Mouse (Mus musculus) neural tube, embryonic 15.5 days (tissue): ENCODE results near the gene Enox1. TPM values are rescaled to one million over a fixed set of nuclear protein-coding genes. Genes with fewer than 3 reads are reported as not detected.

ENCODE experiments used
- ATAC-seq: fragments of 200-750 bp; cut with Nextera tagmentation; 2 replicates; pipeline ENCODE4 v1.8.0; 2017; ENCODE audit warnings: mild to moderate bottlenecking, moderate TSS enrichment, moderate library complexity; ENCODE audit not compliant: low FRiP score
- H3K27ac ChIP-seq: fragments of 300-500 bp; sonication (generic); replicated peaks from 2 replicates; pipeline ENCODE4 v1.5.1; 2015; ENCODE audit warnings: mild to moderate bottlenecking, inconsistent platforms
- H3K27me3 ChIP-seq: fragments of 300-500 bp; sonication (generic); replicated peaks from 2 replicates; pipeline ENCODE4 v1.6.1; 2015; ENCODE audit warnings: inconsistent platforms
- H3K36me3 ChIP-seq: fragments of 300-500 bp; sonication (generic); 2 replicates; pipeline ENCODE4 v1.6.1; 2015; ENCODE audit warnings: inconsistent platforms
- H3K4me1 ChIP-seq: fragments of 300-500 bp; sonication (generic); 2 replicates; pipeline ENCODE4 v1.6.1; 2015; ENCODE audit warnings: inconsistent platforms
- H3K4me2 ChIP-seq: fragments of 300-500 bp; sonication (generic); 2 replicates; pipeline ENCODE4 v1.6.1; 2015; ENCODE audit warnings: inconsistent platforms, mild to moderate bottlenecking, moderate library complexity
- H3K4me3 ChIP-seq: fragments of 300-500 bp; sonication (generic); replicated peaks from 2 replicates; pipeline ENCODE4 v1.5.1; 2015; ENCODE audit warnings: mild to moderate bottlenecking, inconsistent platforms
- H3K9ac ChIP-seq: fragments of 300-500 bp; sonication (generic); replicated peaks from 2 replicates; pipeline ENCODE4 v1.6.1; 2015; ENCODE audit warnings: mild to moderate bottlenecking, inconsistent platforms
- H3K9me3 ChIP-seq: fragments of 300-500 bp; sonication (generic); replicated peaks from 2 replicates; pipeline ENCODE4 v1.6.1; 2016; ENCODE audit warnings: inconsistent platforms
- WGBS: fragments of 180-500 bp; shearing (Covaris S2); methylation state at CpG from one replicate; pipeline ENCODE4 v1.1.7; 2015; ENCODE audit warnings: mixed read lengths; 5-methylcytosine and 5-hydroxymethylcytosine counted together
- polyA plus RNA-seq: library from polyadenylated mRNA; unstranded; fragments of >200 nt; fragmentation: Nextera tagmentation; extraction: Ambion mirVana; gene quantifications from 2 replicates; pipeline ENCODE4 v1.2.1, GENCODE M21; 2015

Enox1 gene
- polyA plus RNA-seq, 1 experiment from 2014 or later, result 45.0 TPM

- 68% methylated on average over 8 of the region's 8 CpGs for WGBS
Observed at GRCm38 (mm10) chr14:77718814-77719213, 562.3 kb downstream of the Enox1 start.

GRCm38 (mm10) chr14:77738056-77738455 lies 581.5 kb downstream of the Enox1 start:
- Histone ChIP-seq H3K4me3 (no peak overlapping the region), H3K9ac (no peak overlapping the region), H3K9me3 (no peaks in the 10 kb centered on the region), H3K27ac (no peak overlapping the region), H3K4me2 (no peak overlapping the region), H3K27me3 (no peaks in the 10 kb centered on the region), H3K36me3 (no peaks in the 10 kb centered on the region), H3K4me1 (no peaks in the 10 kb centered on the region)
- ATAC-seq, result no peak
- WGBS, result 81% methylated on average over 3 of the region's 3 CpGs

More at GRCm38 (mm10) chr14:77718814-77719213, 562.3 kb downstream of the Enox1 start:
- Histone ChIP-seq H3K36me3 (no peaks in the 10 kb centered on the region), H3K27me3 (no peaks in the 10 kb centered on the region), H3K4me3 (no peak overlapping the region), H3K9ac (no peak overlapping the region), H3K27ac (no peak overlapping the region), H3K9me3 (no peaks in the 10 kb centered on the region), H3K4me1 (peaks cover 8% of the 10 kb centered on the region), H3K4me2 (no peak overlapping the region)
- ATAC-seq, result no peak

GRCm38 (mm10) chr14:77738751-77739365 lies 582.3 kb downstream of the Enox1 start:
- Histone ChIP-seq H3K9me3 (no peaks in the 10 kb centered on the region), H3K4me1 (no peaks in the 10 kb centered on the region), H3K27ac (no peak overlapping the region), H3K9ac (no peak overlapping the region), H3K36me3 (no peaks in the 10 kb centered on the region), H3K4me2 (no peak overlapping the region), H3K27me3 (no peaks in the 10 kb centered on the region), H3K4me3 (no peak overlapping the region)
- 83% methylated on average over 7 of the region's 7 CpGs for WGBS
- no peak for ATAC-seq

GRCm38 (mm10) chr14:77739376-77739775 lies 582.8 kb downstream of the Enox1 start:
- H3K4me1 ChIP-seq, result no peaks in the 10 kb centered on the region
- H3K27ac ChIP-seq, result no peak overlapping the region

GRCm38 (mm10) chr14:77744638-77745240 lies 588.2 kb downstream of the Enox1 start:
- Histone ChIP-seq H3K4me1 (no peaks in the 10 kb centered on the region), H3K27me3 (no peaks in the 10 kb centered on the region), H3K9ac (no peak overlapping the region), H3K36me3 (no peaks in the 10 kb centered on the region), H3K4me2 (no peak overlapping the region), H3K4me3 (no peak overlapping the region), H3K27ac (no peak overlapping the region), H3K9me3 (no peaks in the 10 kb centered on the region)
- 94% methylated on average over 5 of the region's 5 CpGs for WGBS
- ATAC-seq, result no peak

More at GRCm38 (mm10) chr14:77739376-77739775, 582.8 kb downstream of the Enox1 start:
- H3K36me3 ChIP-seq, result no peaks in the 10 kb centered on the region
- no peak overlapping the region for H3K4me3 ChIP-seq
- no peaks in the 10 kb centered on the region for H3K9me3 ChIP-seq
- no peak overlapping the region for H3K9ac ChIP-seq
- no peak overlapping the region for H3K4me2 ChIP-seq
- no peak for ATAC-seq
- no peaks in the 10 kb centered on the region for H3K27me3 ChIP-seq

GRCm38 (mm10) chr14:77748920-77749319 lies 592.4 kb downstream of the Enox1 start:
- no peak overlapping the region for H3K4me2 ChIP-seq
- no peak overlapping the region for H3K4me3 ChIP-seq
- ATAC-seq, result no peak
- no peaks in the 10 kb centered on the region for H3K27me3 ChIP-seq
- H3K36me3 ChIP-seq, result no peaks in the 10 kb centered on the region
- H3K9ac ChIP-seq, result no peak overlapping the region
- H3K27ac ChIP-seq, result no peak overlapping the region
- no peaks in the 10 kb centered on the region for H3K4me1 ChIP-seq
- no peaks in the 10 kb centered on the region for H3K9me3 ChIP-seq

Other genes starting within 250 kb of the Enox1 start
- gene Ccdc122, start 120.0 kb upstream of the Enox1 start, polyA plus RNA-seq, result 0.84 and 1.2 TPM in 2 replicates
- 2.5 and 6.1 TPM in 2 replicates for gene Lacc1, start 119.9 kb upstream of the Enox1 start, polyA plus RNA-seq